Mouse (Mus musculus) left cerebral cortex, postnatal 36 days (tissue): Measurements from ENCODE around the gene Mmp14. TPM values are rescaled to one million over a fixed set of nuclear protein-coding genes. Genes with fewer than 3 reads are reported as not detected.

ENCODE experiments used
- DNase-seq, 2 experiments: peaks; one replicate each; pipeline ENCODE4 v3.0.0; 2021 to 2022; ENCODE audit warnings: low spot score in 2 of 2, mixed read lengths in 1 of 2
- intact Hi-C: fragments of 180-260 bp; cut with DNase I; formaldehyde crosslinking; loops from one replicate; pipeline ENCODE4 v1.15.1; 2025
- total RNA-seq, 2 experiments: library from RNA; stranded (reverse); gene quantifications; 2 replicates each; pipeline ENCODE4 v1.2.3; 2021

Mmp14 gene
- total RNA-seq, 2 experiments from 2014 or later = 7.2 to 10.8 TPM

- intact Hi-C loops = loop anchor here (2.0 kb wide), 1 partner anchor 17 kb away; no protein-coding TSS in a partner anchor
- DNase-seq = no peak
Measured at GRCm38 (mm10) chr14:54432078-54432836, 845 bp downstream of the Mmp14 start.

- intact Hi-C loops = loop anchor here (2.0 kb wide), 1 partner anchor 16 kb away; no protein-coding TSS in a partner anchor
- no peak for DNase-seq
Measured at GRCm38 (mm10) chr14:54432837-54433830, 1.7 kb downstream of the Mmp14 start.

- no peak for DNase-seq
- intact Hi-C loops = loop anchor here (2.0 kb wide), 1 partner anchor 15 kb away; no protein-coding TSS in a partner anchor
Measured at GRCm38 (mm10) chr14:54433941-54434531, 2.6 kb downstream of the Mmp14 start.

GRCm38 (mm10) chr14:54435194-54435918 lies 3.9 kb downstream of the Mmp14 start:
- intact Hi-C loops = no loop called here
- DNase-seq = no peak

GRCm38 (mm10) chr14:54439155-54439554 lies 7.7 kb downstream of the Mmp14 start:
- intact Hi-C loops = no loop called here
- no peak for DNase-seq

- no peak for DNase-seq
- intact Hi-C loops = no loop called here
Measured at GRCm38 (mm10) chr14:54439610-54440009, 8.2 kb downstream of the Mmp14 start.

- intact Hi-C loops = no loop called here
- no peak for DNase-seq
Measured at GRCm38 (mm10) chr14:54440538-54440937, 9.1 kb downstream of the Mmp14 start.

- intact Hi-C loops = no loop called here
- no peak for DNase-seq
Measured at GRCm38 (mm10) chr14:54441365-54441764, 10.0 kb downstream of the Mmp14 start.

- intact Hi-C loops = no loop called here
- DNase-seq = no peak
Measured at GRCm38 (mm10) chr14:54442548-54442947, 11.1 kb downstream of the Mmp14 start.

GRCm38 (mm10) chr14:54443196-54443595 lies 11.8 kb downstream of the Mmp14 start:
- intact Hi-C loops = no loop called here
- DNase-seq = no peak

- no peak for DNase-seq
- intact Hi-C loops = no loop called here
Measured at GRCm38 (mm10) chr14:54443712-54444618, 12.6 kb downstream of the Mmp14 start.

GRCm38 (mm10) chr14:54445476-54445875 lies 14.1 kb downstream of the Mmp14 start:
- intact Hi-C loops = loop anchor here (5.0 kb wide), 1 partner anchor 218 kb away; no protein-coding TSS in a partner anchor

GRCm38 (mm10) chr14:54453566-54453965 lies 22.2 kb downstream of the Mmp14 start:
- intact Hi-C loops = no loop called here
- DNase-seq = no peak

More at GRCm38 (mm10) chr14:54445476-54445875, 14.1 kb downstream of the Mmp14 start:
- DNase-seq = no peak

- no peak for DNase-seq
- intact Hi-C loops = no loop called here
Measured at GRCm38 (mm10) chr14:54454669-54455528, 23.5 kb downstream of the Mmp14 start.

GRCm38 (mm10) chr14:54457907-54458569 lies 26.6 kb downstream of the Mmp14 start:
- intact Hi-C loops = no loop called here
- DNase-seq = no peak

GRCm38 (mm10) chr14:54462146-54462545 lies 30.7 kb downstream of the Mmp14 start:
- no peak for DNase-seq
- intact Hi-C loops = loop anchor here (10.0 kb wide), 1 partner anchor 53 kb away; the partner anchor contains the start of gene Prmt5
